Mouse (Mus musculus) midbrain, embryonic 11.5 days (tissue): ENCODE results near the gene 2610528A11Rik. TPM values are rescaled to one million over a fixed set of nuclear protein-coding genes. Genes with fewer than 3 reads are reported as not detected.

Experiments
- ATAC-seq: fragments of 200-750 bp; cut with Nextera tagmentation; 2 replicates; pipeline ENCODE4 v1.8.0; 2017; ENCODE audit warnings: moderate TSS enrichment, moderate library complexity; ENCODE audit not compliant: low FRiP score
- DNase-seq: peaks from one replicate; pipeline ENCODE4 v3.0.0; 2015; ENCODE audit warnings: low spot score; ENCODE audit errors: missing footprints
- H3K27ac ChIP-seq: fragments of 300-500 bp; sonication (generic); 2 replicates; pipeline ENCODE4 v1.5.1; 2014; ENCODE audit warnings: low read depth, low read length
- H3K27me3 ChIP-seq: fragments of 300-500 bp; sonication (generic); 2 replicates; pipeline ENCODE4 v1.6.1; 2014; ENCODE audit warnings: mild to moderate bottlenecking, low read length, moderate library complexity, mixed read lengths; ENCODE audit not compliant: control insufficient read depth, insufficient read depth
- H3K36me3 ChIP-seq: fragments of 300-500 bp; sonication (generic); 2 replicates; pipeline ENCODE4 v1.6.1; 2014; ENCODE audit warnings: mild to moderate bottlenecking, low read length, moderate library complexity, mixed read lengths; ENCODE audit not compliant: control insufficient read depth, insufficient read depth
- H3K4me1 ChIP-seq: fragments of 300-500 bp; sonication (generic); 2 replicates; pipeline ENCODE4 v1.6.1; 2014; ENCODE audit warnings: low read length; ENCODE audit not compliant: control insufficient read depth, insufficient read depth
- H3K4me2 ChIP-seq: fragments of 300-500 bp; sonication (generic); 2 replicates; pipeline ENCODE4 v1.6.1; 2014; ENCODE audit warnings: mild to moderate bottlenecking, moderate library complexity
- H3K4me3 ChIP-seq: fragments of 300-500 bp; sonication (generic); 2 replicates; pipeline ENCODE4 v1.5.1; 2014; ENCODE audit warnings: low read depth, low read length
- H3K9ac ChIP-seq: fragments of 300-500 bp; sonication (generic); 2 replicates; pipeline ENCODE4 v1.6.1; 2014; ENCODE audit warnings: low read length
- H3K9me3 ChIP-seq: fragments of 300-500 bp; sonication (generic); 2 replicates; pipeline ENCODE4 v1.6.1; 2016; ENCODE audit warnings: low read length; ENCODE audit not compliant: control insufficient read depth
- WGBS: fragments of 180-500 bp; shearing (Covaris S2); extraction: QIAGEN DNeasy Blood & Tissue Kit; methylation state at CpG from one replicate; pipeline ENCODE4 v1.1.7; 2014; 5-methylcytosine and 5-hydroxymethylcytosine counted together
- polyA plus RNA-seq: library from polyadenylated mRNA; unstranded; fragments of >200 nt; fragmentation: Nextera tagmentation; extraction: Ambion mirVana; gene quantifications from 2 replicates; pipeline ENCODE4 v1.2.1, GENCODE M21; 2014

2610528A11Rik gene
- polyA plus RNA-seq, 1 experiment from 2014 or later: not detected

GRCm38 (mm10) chr14:37104747-37105146, 9.1 kb downstream of the 2610528A11Rik start:
- H3K4me1 ChIP-seq: no peaks in the 10 kb centered on the region
- H3K4me3 ChIP-seq: no peak overlapping the region
- no peak overlapping the region for H3K4me2 ChIP-seq
- ATAC-seq: no peak
- no peak overlapping the region for H3K9ac ChIP-seq
- H3K27ac ChIP-seq: no peak overlapping the region
- no peaks in the 10 kb centered on the region for H3K36me3 ChIP-seq
- H3K27me3 ChIP-seq: no peaks in the 10 kb centered on the region; the same call in 1 of the 2 replicates
- no peak for DNase-seq
- H3K9me3 ChIP-seq: no peaks in the 10 kb centered on the region
- 72% methylated on average over 5 of the region's 5 CpGs for WGBS

DNA sequence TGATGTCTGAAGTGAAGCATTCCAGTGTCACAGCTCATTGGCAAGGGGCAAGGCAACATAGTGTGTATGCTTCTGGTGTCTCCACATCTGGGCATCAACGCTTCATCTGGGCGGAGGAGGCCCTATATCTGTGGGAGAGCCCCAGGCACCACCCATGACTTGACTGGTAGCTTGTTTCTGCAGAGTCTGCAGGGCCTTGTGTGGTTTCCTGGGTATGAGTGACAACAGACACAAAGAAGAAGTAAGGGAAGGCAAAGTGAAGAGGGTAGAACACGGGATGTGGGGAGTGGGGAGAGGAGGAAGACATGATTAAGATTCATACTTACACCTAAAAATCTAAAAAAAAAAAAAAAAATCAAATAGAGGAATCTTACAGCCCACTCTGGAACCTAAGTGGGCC, 11.3 kb downstream of the 2610528A11Rik start:
- Histone ChIP-seq H3K9ac (no peak overlapping the region), H3K4me1 (no peaks in the 10 kb centered on the region; the same call in 1 of the 2 replicates), H3K9me3 (no peaks in the 10 kb centered on the region), H3K4me2 (no peak overlapping the region), H3K27ac (no peak overlapping the region), H3K27me3 (peaks cover 2% of the 10 kb centered on the region), H3K4me3 (no peak overlapping the region), H3K36me3 (no peaks in the 10 kb centered on the region)
- 80% methylated on average over 3 of the region's 3 CpGs for WGBS
- no peak for ATAC-seq
- no peak for DNase-seq

GRCm38 (mm10) chr14:37101531-37101930, 12.3 kb downstream of the 2610528A11Rik start:
- Histone ChIP-seq H3K36me3 (no peaks in the 10 kb centered on the region), H3K4me2 (no peak overlapping the region), H3K27ac (no peak overlapping the region), H3K27me3 (peaks cover 5% of the 10 kb centered on the region), H3K9ac (no peak overlapping the region), H3K4me3 (no peak overlapping the region), H3K9me3 (no peaks in the 10 kb centered on the region), H3K4me1 (no peaks in the 10 kb centered on the region; the same call in 1 of the 2 replicates)
- DNase-seq (no peak), ATAC-seq (no peak)
- 81% methylated on average over 5 of the region's 5 CpGs for WGBS

DNA sequence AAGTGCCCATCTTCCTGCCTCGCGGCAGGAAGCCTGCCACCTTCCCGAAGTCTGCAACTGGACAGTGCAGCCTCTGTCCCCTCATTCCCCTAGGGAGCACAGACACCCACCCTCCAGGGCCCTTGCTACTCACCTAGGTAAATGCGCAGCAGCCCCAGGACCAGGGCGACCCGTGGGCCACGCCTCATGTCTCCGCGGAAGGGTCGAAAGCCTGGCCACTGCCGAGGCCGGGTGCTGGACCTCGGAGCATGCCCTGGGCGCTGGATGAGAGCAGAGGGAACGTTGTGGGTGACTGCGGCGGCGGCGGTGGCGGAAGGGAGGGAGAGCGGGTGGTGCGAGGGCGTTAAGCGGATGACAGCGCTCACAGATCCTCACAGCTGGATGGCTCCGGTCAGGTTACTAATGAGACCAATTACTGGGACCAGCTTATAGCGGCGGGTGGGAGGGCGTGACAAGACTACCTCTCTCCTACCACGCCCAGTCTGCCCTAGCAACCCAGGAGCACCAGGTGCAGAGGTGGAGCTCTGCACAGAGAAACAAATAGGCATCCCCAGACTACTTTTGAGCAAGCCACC, 15.8 kb downstream of the 2610528A11Rik start, which contains the start of gene Cdhr1:
TSS of gene Cdhr1 (minus strand) at position 392 of the 575 bp plus-strand sequence.
- WGBS: 1% methylated on average over 27 of the region's 30 CpGs
- Histone ChIP-seq H3K9ac (peak within 1 kb of the TSS; percentile 24; the same call in 1 of the 2 replicates), H3K9me3 (no peaks in the 10 kb centered on the region), H3K4me3 (peak within 1 kb of the TSS; percentile 21), H3K4me1 (no peaks in the 10 kb centered on the region; the same call in 1 of the 2 replicates), H3K4me2 (peak within 1 kb of the TSS; percentile 53), H3K36me3 (no peaks in the 10 kb centered on the region), H3K27me3 (peaks cover 5% of the 10 kb centered on the region), H3K27ac (no peak within 1 kb of the TSS)
- ATAC-seq (peak; percentile 86), DNase-seq (peak; percentile 90)

DNA sequence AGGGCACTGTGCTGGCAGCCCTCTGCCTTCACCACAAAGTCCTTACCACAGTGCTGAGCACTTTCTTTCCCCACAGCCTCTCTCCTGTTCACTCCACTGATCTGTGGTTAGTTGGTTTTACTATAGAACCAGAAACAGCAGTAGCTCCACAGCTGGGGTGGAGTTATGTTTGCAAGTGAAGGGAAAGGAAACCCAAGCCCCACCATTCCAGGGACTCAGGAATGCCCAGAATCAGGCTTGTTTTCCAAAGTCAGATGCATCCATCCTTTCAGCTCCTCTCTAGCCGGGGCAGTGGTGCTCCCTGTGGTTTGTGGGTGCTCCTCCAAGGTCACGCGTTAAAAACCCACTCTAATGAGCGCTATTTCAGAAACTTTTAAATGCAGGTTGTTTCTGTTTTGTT, 18.3 kb downstream of the 2610528A11Rik start:
- H3K9me3 ChIP-seq: no peaks in the 10 kb centered on the region
- ATAC-seq: no peak
- no peak overlapping the region for H3K4me3 ChIP-seq
- H3K27ac ChIP-seq: no peak overlapping the region
- no peaks in the 10 kb centered on the region for H3K36me3 ChIP-seq
- no peak for DNase-seq
- H3K27me3 ChIP-seq: peaks cover 5% of the 10 kb centered on the region
- WGBS: 81% methylated on average over 4 of the region's 4 CpGs
- no peak overlapping the region for H3K4me2 ChIP-seq
- H3K9ac ChIP-seq: no peak overlapping the region
- no peaks in the 10 kb centered on the region; the same call in 1 of the 2 replicates for H3K4me1 ChIP-seq

GRCm38 (mm10) chr14:37094436-37094835, 19.4 kb downstream of the 2610528A11Rik start:
- ATAC-seq: no peak
- H3K27ac ChIP-seq: no peak overlapping the region
- 78% methylated on average over 6 of the region's 6 CpGs for WGBS
- H3K4me1 ChIP-seq: no peaks in the 10 kb centered on the region; the same call in 1 of the 2 replicates
- DNase-seq: no peak
- no peak overlapping the region for H3K9ac ChIP-seq
- no peaks in the 10 kb centered on the region for H3K36me3 ChIP-seq
- H3K9me3 ChIP-seq: no peaks in the 10 kb centered on the region
- no peak overlapping the region for H3K4me2 ChIP-seq
- H3K27me3 ChIP-seq: peaks cover 5% of the 10 kb centered on the region
- H3K4me3 ChIP-seq: no peak overlapping the region

DNA sequence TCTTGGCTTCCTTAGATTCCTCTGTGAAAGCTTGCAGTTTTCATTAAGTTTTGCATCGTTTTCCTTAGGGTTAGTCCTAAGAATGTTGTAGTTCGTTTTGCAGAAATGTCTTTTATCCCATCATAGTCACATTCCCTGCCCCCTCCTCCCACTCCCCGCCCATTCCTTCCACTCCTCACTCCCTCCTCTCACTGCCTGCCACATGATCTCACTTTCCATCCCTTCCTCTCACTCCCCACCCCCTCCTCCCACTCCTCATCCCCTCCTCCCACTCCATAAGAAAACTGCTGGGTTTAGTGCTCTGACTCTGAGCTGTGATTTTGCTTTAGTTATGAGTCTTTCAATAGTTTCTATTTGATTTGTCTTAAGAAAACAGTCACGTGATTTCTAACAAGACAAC, 30.1 kb downstream of the 2610528A11Rik start:
- Histone ChIP-seq H3K4me2 (no peak overlapping the region), H3K4me3 (no peak overlapping the region), H3K9me3 (no peaks in the 10 kb centered on the region), H3K36me3 (no peaks in the 10 kb centered on the region), H3K4me1 (no peaks in the 10 kb centered on the region), H3K27ac (no peak overlapping the region), H3K27me3 (no peaks in the 10 kb centered on the region), H3K9ac (no peak overlapping the region)
- DNase-seq: no peak
- ATAC-seq: no peak
- 30% methylated on average over 4 of the region's 4 CpGs for WGBS

DNA sequence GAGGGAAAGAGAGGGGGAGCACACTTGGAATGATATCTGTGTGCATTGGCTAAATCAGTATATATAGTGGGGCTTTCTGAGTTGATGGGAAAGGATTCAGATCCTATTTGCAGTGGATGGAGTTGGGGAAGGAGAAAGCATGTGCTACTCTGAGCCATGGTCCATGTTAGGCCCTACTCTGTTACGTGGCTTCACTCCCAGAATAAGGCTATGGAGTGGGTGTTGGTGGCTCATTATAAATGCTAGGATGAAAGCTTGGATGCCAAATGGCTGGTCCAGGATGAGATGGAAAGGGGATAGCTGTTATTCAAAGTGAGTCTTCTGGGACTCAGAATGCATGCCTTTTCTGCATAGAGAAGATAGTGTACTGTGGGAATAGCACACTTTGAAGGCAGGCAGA, 33.1 kb downstream of the 2610528A11Rik start:
- Histone ChIP-seq H3K9ac (no peak overlapping the region), H3K36me3 (no peaks in the 10 kb centered on the region), H3K4me1 (no peaks in the 10 kb centered on the region), H3K4me3 (no peak overlapping the region), H3K4me2 (no peak overlapping the region), H3K27ac (no peak overlapping the region), H3K9me3 (no peaks in the 10 kb centered on the region), H3K27me3 (no peaks in the 10 kb centered on the region)
- DNase-seq: no peak
- 86% methylated on average over 1 of the region's 1 CpGs for WGBS
- ATAC-seq: no peak

GRCm38 (mm10) chr14:37068516-37068915, 45.3 kb downstream of the 2610528A11Rik start:
- no peaks in the 10 kb centered on the region for H3K4me1 ChIP-seq
- no peaks in the 10 kb centered on the region for H3K27me3 ChIP-seq
- H3K4me3 ChIP-seq: no peak overlapping the region
- H3K4me2 ChIP-seq: no peak overlapping the region
- DNase-seq (peak; percentile 84), ATAC-seq (no peak)
- no peak overlapping the region for H3K9ac ChIP-seq
- WGBS: 16% methylated on average over 9 of the region's 9 CpGs
- no peaks in the 10 kb centered on the region for H3K9me3 ChIP-seq
- H3K27ac ChIP-seq: no peak overlapping the region
- H3K36me3 ChIP-seq: no peaks in the 10 kb centered on the region
